Mouse (Mus musculus): ENCODE measurements around the gene Mcpt8. TPM values are rescaled to one million over a fixed set of nuclear protein-coding genes. Genes with fewer than 3 reads are reported as not detected.

Gene Mcpt8
- total RNA-seq, 2 experiments from 2014 or later, result not detected

DNA sequence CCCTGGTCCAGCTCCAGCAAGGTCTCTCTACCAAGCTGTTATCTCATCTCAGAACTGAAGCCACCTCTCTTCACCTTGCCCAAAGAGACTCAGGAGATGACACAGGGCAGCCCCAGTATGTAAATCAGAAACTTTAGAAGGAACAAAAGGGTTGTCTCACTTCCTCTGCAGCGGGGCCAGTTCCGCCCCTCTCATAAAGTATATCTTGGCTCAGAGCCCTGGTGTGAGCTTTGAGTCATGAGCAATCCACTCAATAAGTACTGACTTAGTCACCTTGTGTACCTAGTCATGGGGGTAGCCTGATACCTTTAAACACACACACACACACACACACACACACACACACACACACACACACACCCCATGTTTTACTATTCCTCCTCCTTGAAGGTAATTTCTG lies 50.6 kb downstream of the Mcpt8 start:
- DNase-seq (ENCODE audit: low spot score in 2 of 2), result no peak

More for the DNA sequence above, 50.6 kb downstream of the Mcpt8 start:
- intact Hi-C loops (cut with DNase I), result no loop called here

Small RNA genes within 50 kb of the gene (microRNA-seq; reads per million reads assigned to microRNA genes)
- 0 reads per million in 2 experiments for gene Mir6949

Other genes with a start within 250 kb of the Mcpt8 start
- gene Nynrin, start 231.3 kb downstream of the Mcpt8 start, total RNA-seq (2021), result 1 to 10 TPM; 8.8 to 9.7 TPM
- 1 to 10 TPM in 1 of 2 experiments, under 1 TPM in 1; 0.23 to 1.1 TPM for gene Cbln3, start 200.9 kb downstream of the Mcpt8 start, total RNA-seq (2021)
- 10 to 100 TPM; 10.4 to 10.8 TPM for gene Khnyn, start 200.3 kb downstream of the Mcpt8 start, total RNA-seq (2021)
- 10 to 100 TPM; 85.8 to 94.6 TPM for gene Sdr39u1, start 185.0 kb downstream of the Mcpt8 start, total RNA-seq (2021)
- not detected for gene Cma1, start 140.6 kb downstream of the Mcpt8 start, total RNA-seq (2021)
- not detected for gene Cma2, start 134.3 kb downstream of the Mcpt8 start, total RNA-seq (2021)
- not detected for gene Mcpt1, start 67.3 kb downstream of the Mcpt8 start, total RNA-seq (2021)
- gene Mcpt9, start 54.8 kb downstream of the Mcpt8 start, total RNA-seq (2021), result not detected
- not detected for gene Mcpt2, start 43.2 kb downstream of the Mcpt8 start, total RNA-seq (2021)
- gene Mcpt4, start 23.0 kb downstream of the Mcpt8 start, total RNA-seq (2021), result not detected
- not detected for gene Ctsg, start 17.3 kb upstream of the Mcpt8 start, total RNA-seq (2021)
- gene Gzme, start 35.4 kb upstream of the Mcpt8 start, total RNA-seq (2021), result not detected
- not detected for gene Gzmd, start 47.3 kb upstream of the Mcpt8 start, total RNA-seq (2021)
- gene Gzmg, start 74.3 kb upstream of the Mcpt8 start, total RNA-seq (2021), result not detected
- not detected for gene Gzmn, start 89.3 kb upstream of the Mcpt8 start, total RNA-seq (2021)
- gene Gzmf, start 126.1 kb upstream of the Mcpt8 start, total RNA-seq (2021), result not detected
- not detected for gene Gzmc, start 149.4 kb upstream of the Mcpt8 start, total RNA-seq (2021)
- not detected for gene Gzmb, start 177.0 kb upstream of the Mcpt8 start, total RNA-seq (2021)

All from left cerebral cortex, postnatal 14 days (tissue).